Mouse (Mus musculus) C2C12 (cell line): ENCODE results near the gene Dscam.

Experiments used
- CEBPB ChIP-seq: IDR thresholded peaks from one replicate; pipeline ENCODE4 v1.6.1; 2011; ENCODE audit warnings: low read depth, mild to moderate bottlenecking, control low read depth, moderate library complexity
- CTCF ChIP-seq: IDR thresholded peaks from one replicate; pipeline ENCODE4 v1.5.1; 2011; ENCODE audit not compliant: control insufficient read depth, insufficient read depth, insufficient read length
- MAX ChIP-seq: IDR thresholded peaks from one replicate; pipeline ENCODE4 v1.6.1; 2011; ENCODE audit warnings: mild to moderate bottlenecking, control low read depth
- MYOD1 ChIP-seq: IDR thresholded peaks from one replicate; pipeline ENCODE4 v1.6.1; 2011; ENCODE audit warnings: low read depth; ENCODE audit not compliant: control insufficient read depth, insufficient read length
- MYOG ChIP-seq: IDR thresholded peaks from one replicate; pipeline ENCODE4 v1.6.1; 2011; ENCODE audit not compliant: control insufficient read depth, insufficient read length; ENCODE audit errors: extremely low read depth
- USF1 ChIP-seq: IDR thresholded peaks from one replicate; pipeline ENCODE4 v1.6.1; 2011; ENCODE audit warnings: low read depth, mild to moderate bottlenecking, control low read depth, moderate library complexity

GRCm38 (mm10) chr16:96753164-96753780 is 417.3 kb downstream of the Dscam start:
- TF ChIP-seq CTCF: no peak
- TF ChIP-seq MYOD1: no peak
- no peak for TF ChIP-seq CEBPB
- TF ChIP-seq MAX: no peak
- TF ChIP-seq MYOG: no peak
- TF ChIP-seq USF1: no peak
